Mouse (Mus musculus) splenic B cell, adult 2 months (primary cell): ENCODE measurements around the gene B3galt5.

ENCODE experiments used
- DNase-seq: peaks from one replicate; pipeline ENCODE4 v3.0.0-alpha.2; 2011; ENCODE audit warnings: low read depth, low spot score
- H3K27me3 ChIP-seq: 2 replicates; pipeline ENCODE4 v1.6.1; 2012; ENCODE audit warnings: mild to moderate bottlenecking, low read length, moderate library complexity, mixed read lengths; ENCODE audit not compliant: control insufficient read depth, poor library complexity, insufficient read depth, severe bottlenecking
- H3K36me3 ChIP-seq: 2 replicates; pipeline ENCODE4 v1.6.1; 2012; ENCODE audit warnings: mild to moderate bottlenecking, low read length, moderate library complexity, mixed read lengths; ENCODE audit not compliant: control insufficient read depth, poor library complexity, insufficient read depth, severe bottlenecking

The B3galt5 gene

GRCm38 (mm10) chr16:96348070-96348469 is 112.5 kb downstream of the B3galt5 start:
- no peak for DNase-seq
- no peaks in the 10 kb centered on the region for H3K36me3 ChIP-seq
- no peaks in the 10 kb centered on the region for H3K27me3 ChIP-seq

GRCm38 (mm10) chr16:96348766-96349165 is 113.2 kb downstream of the B3galt5 start:
- Histone ChIP-seq H3K36me3 (no peaks in the 10 kb centered on the region), H3K27me3 (no peaks in the 10 kb centered on the region)
- no peak for DNase-seq

GRCm38 (mm10) chr16:96351520-96351919 is 115.9 kb downstream of the B3galt5 start:
- DNase-seq: no peak
- no peaks in the 10 kb centered on the region for H3K36me3 ChIP-seq
- no peaks in the 10 kb centered on the region for H3K27me3 ChIP-seq

- no peak for DNase-seq
- no peaks in the 10 kb centered on the region for H3K36me3 ChIP-seq
- H3K27me3 ChIP-seq: no peaks in the 10 kb centered on the region
These were observed 117.8 kb downstream of the B3galt5 start for GRCm38 (mm10) chr16:96353296-96353896.

GRCm38 (mm10) chr16:96353996-96354395 is 118.4 kb downstream of the B3galt5 start:
- peak; percentile 27 for DNase-seq
- Histone ChIP-seq H3K27me3 (no peaks in the 10 kb centered on the region), H3K36me3 (no peaks in the 10 kb centered on the region)

- no peaks in the 10 kb centered on the region for H3K27me3 ChIP-seq
- peak; percentile 81 for DNase-seq
These were observed 122.3 kb downstream of the B3galt5 start for GRCm38 (mm10) chr16:96357903-96358302.

GRCm38 (mm10) chr16:96361305-96362124 is 125.9 kb downstream of the B3galt5 start:
- DNase-seq: no peak
- Histone ChIP-seq H3K27me3 (no peaks in the 10 kb centered on the region), H3K36me3 (no peaks in the 10 kb centered on the region)

More at GRCm38 (mm10) chr16:96357903-96358302, 122.3 kb downstream of the B3galt5 start:
- H3K36me3 ChIP-seq: no peaks in the 10 kb centered on the region

- DNase-seq: no peak
- no peaks in the 10 kb centered on the region for H3K27me3 ChIP-seq
- no peaks in the 10 kb centered on the region for H3K36me3 ChIP-seq
These were observed 127.3 kb downstream of the B3galt5 start for GRCm38 (mm10) chr16:96362873-96363272.

- no peaks in the 10 kb centered on the region for H3K36me3 ChIP-seq
These were observed 127.7 kb downstream of the B3galt5 start for GRCm38 (mm10) chr16:96363277-96363676.

GRCm38 (mm10) chr16:96364870-96365269 is 129.3 kb downstream of the B3galt5 start:
- Histone ChIP-seq H3K27me3 (no peaks in the 10 kb centered on the region), H3K36me3 (no peaks in the 10 kb centered on the region)
- DNase-seq: no peak

More at GRCm38 (mm10) chr16:96363277-96363676, 127.7 kb downstream of the B3galt5 start:
- no peaks in the 10 kb centered on the region for H3K27me3 ChIP-seq
- DNase-seq: no peak
